Mouse (Mus musculus): ENCODE measurements at regions not wholly inside any gene's neighbourhood (a gene's known extent, or its start where the extent isn't known, plus 50 kb on each side); places are given as distances from the start of the nearest gene placed in this dataset.

DNA sequence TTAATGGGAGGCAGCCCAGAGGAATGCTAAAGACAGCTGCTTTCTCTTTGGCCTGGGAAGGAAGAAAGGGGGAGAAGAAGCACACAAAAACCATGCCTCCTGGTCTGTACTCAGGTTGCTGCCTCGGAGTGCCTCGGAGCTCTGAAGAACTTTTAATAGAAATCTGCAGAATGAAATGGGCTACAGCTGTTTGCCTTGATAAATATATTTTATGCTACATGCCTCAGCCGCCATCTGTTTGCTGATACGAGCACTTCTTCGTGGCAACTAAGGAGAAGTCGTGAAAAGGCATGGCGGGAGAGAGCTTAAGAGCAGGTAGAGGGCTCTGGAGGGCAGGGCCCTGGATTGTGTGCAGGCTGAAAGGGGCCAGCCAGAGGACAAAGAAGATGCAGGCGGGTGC lies 69.5 kb upstream of the Kirrel3 start:
- WGBS: 88% methylated on average over 8 of the region's 8 CpGs
- H3K4me1 ChIP-seq (ENCODE audit: control insufficient read depth, insufficient read depth, low read length): no peaks in the 10 kb centered on the region
- H3K27ac ChIP-seq (ENCODE audit: insufficient read depth, low read length): no peak overlapping the region
- TF ChIP-seq CTCF (IDR thresholded peaks at IDR 0.05; ENCODE audit: borderline replicate concordance, insufficient read depth, low read depth, low read length) (no peak), POLR2A (IDR thresholded peaks at IDR 0.05; ENCODE audit: borderline replicate concordance, insufficient read depth, low read length) (no peak)
- DNase-seq: no peak
- H3K4me3 ChIP-seq (replicated peaks; ENCODE audit: insufficient read depth, low read depth, low read length): no peak overlapping the region
- H3K27me3 ChIP-seq (ENCODE audit: control insufficient read depth, insufficient read depth, low read length): no peaks in the 10 kb centered on the region

GRCm38 (mm10) chr9:34418100-34418499 lies 67.6 kb upstream of the Kirrel3 start:
- Histone ChIP-seq H3K4me1 (ENCODE audit: control insufficient read depth, insufficient read depth, low read length) (peaks cover 2% of the 10 kb centered on the region), H3K4me3 (replicated peaks; ENCODE audit: insufficient read depth, low read depth, low read length) (no peak overlapping the region), H3K27me3 (ENCODE audit: control insufficient read depth, insufficient read depth, low read length) (no peaks in the 10 kb centered on the region), H3K27ac (ENCODE audit: insufficient read depth, low read length) (no peak overlapping the region)
- TF ChIP-seq POLR2A (IDR thresholded peaks at IDR 0.05; ENCODE audit: borderline replicate concordance, insufficient read depth, low read length) (no peak), CTCF (IDR thresholded peaks at IDR 0.05; ENCODE audit: borderline replicate concordance, insufficient read depth, low read depth, low read length) (no peak)
- 32% methylated on average over 8 of the region's 8 CpGs for WGBS
- peak in 1 of 2 experiments; percentile 10 for DNase-seq

DNA sequence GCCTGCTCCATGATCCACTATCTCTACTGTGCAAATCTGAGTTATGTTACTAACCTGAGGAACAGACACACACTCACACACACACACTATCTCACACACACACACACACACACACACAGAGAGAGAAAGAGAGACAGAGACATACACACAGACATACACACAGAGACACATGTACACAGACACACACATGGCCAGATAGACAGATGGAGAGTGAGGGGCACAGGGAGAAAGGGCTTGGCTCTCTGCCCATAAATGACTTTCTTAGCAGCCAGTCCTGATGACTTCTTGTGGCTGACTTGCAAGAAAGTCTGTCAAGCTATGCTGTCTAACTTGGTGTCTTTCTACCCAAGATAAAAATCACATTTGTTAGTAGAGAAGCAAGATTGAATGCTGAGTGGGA lies 63.7 kb upstream of the Kirrel3 start:
- Histone ChIP-seq H3K4me3 (replicated peaks; ENCODE audit: insufficient read depth, low read depth, low read length) (no peak overlapping the region), H3K4me1 (ENCODE audit: control insufficient read depth, insufficient read depth, low read length) (peaks cover 2% of the 10 kb centered on the region), H3K27me3 (ENCODE audit: control insufficient read depth, insufficient read depth, low read length) (no peaks in the 10 kb centered on the region), H3K27ac (ENCODE audit: insufficient read depth, low read length) (no peak overlapping the region)
- TF ChIP-seq CTCF (IDR thresholded peaks at IDR 0.05; ENCODE audit: borderline replicate concordance, insufficient read depth, low read depth, low read length) (no peak), POLR2A (IDR thresholded peaks at IDR 0.05; ENCODE audit: borderline replicate concordance, insufficient read depth, low read length) (no peak)
- DNase-seq: no peak

GRCm38 (mm10) chr9:34423062-34423461 lies 62.6 kb upstream of the Kirrel3 start:
- peaks cover 2% of the 10 kb centered on the region for H3K4me1 ChIP-seq (ENCODE audit: control insufficient read depth, insufficient read depth, low read length)
- H3K27me3 ChIP-seq (ENCODE audit: control insufficient read depth, insufficient read depth, low read length): no peaks in the 10 kb centered on the region
- no peak overlapping the region for H3K27ac ChIP-seq (ENCODE audit: insufficient read depth, low read length)
- TF ChIP-seq POLR2A (IDR thresholded peaks at IDR 0.05; ENCODE audit: borderline replicate concordance, insufficient read depth, low read length) (no peak), CTCF (IDR thresholded peaks at IDR 0.05; ENCODE audit: borderline replicate concordance, insufficient read depth, low read depth, low read length) (no peak)
- DNase-seq: no peak
- no peak overlapping the region for H3K4me3 ChIP-seq (replicated peaks; ENCODE audit: insufficient read depth, low read depth, low read length)
- WGBS: 28% methylated on average over 7 of the region's 7 CpGs

DNA sequence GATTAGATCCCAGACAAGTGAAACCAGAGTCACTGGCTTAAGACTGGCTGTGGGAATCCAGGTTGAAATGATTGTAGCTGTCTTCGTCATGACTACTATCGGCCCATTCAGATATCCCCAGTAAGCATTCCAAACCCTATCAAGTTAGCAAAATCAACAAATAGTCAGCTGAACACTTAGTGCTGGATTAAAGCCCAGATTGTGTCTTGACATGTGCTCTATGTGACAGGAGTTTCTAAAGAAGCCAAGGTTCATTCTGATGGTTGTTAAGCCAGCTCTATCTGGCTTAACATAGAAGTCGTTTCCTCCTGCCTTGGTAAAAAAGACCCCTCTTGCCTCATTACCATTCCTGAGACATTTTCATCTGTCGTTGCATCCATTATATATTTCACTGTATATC lies 59.1 kb upstream of the Kirrel3 start:
- TF ChIP-seq POLR2A (IDR thresholded peaks at IDR 0.05; ENCODE audit: borderline replicate concordance, insufficient read depth, low read length) (no peak), CTCF (IDR thresholded peaks at IDR 0.05; ENCODE audit: borderline replicate concordance, insufficient read depth, low read depth, low read length) (no peak)
- DNase-seq: no peak
- peaks cover 2% of the 10 kb centered on the region for H3K4me1 ChIP-seq (ENCODE audit: control insufficient read depth, insufficient read depth, low read length)
- H3K27me3 ChIP-seq (ENCODE audit: control insufficient read depth, insufficient read depth, low read length): no peaks in the 10 kb centered on the region
- WGBS: 38% methylated on average over 4 of the region's 4 CpGs
- H3K4me3 ChIP-seq (replicated peaks; ENCODE audit: insufficient read depth, low read depth, low read length): no peak overlapping the region
- no peak overlapping the region for H3K27ac ChIP-seq (ENCODE audit: insufficient read depth, low read length)

- TF ChIP-seq POLR2A (IDR thresholded peaks at IDR 0.05; ENCODE audit: borderline replicate concordance, insufficient read depth, low read length): no peak
- no peak for TF ChIP-seq CTCF (IDR thresholded peaks at IDR 0.05; ENCODE audit: borderline replicate concordance, insufficient read depth, low read depth, low read length)
- Histone ChIP-seq H3K4me3 (replicated peaks; ENCODE audit: insufficient read depth, low read depth, low read length) (no peak overlapping the region), H3K27ac (ENCODE audit: insufficient read depth, low read length) (no peak overlapping the region), H3K4me1 (ENCODE audit: control insufficient read depth, insufficient read depth, low read length) (peaks cover 2% of the 10 kb centered on the region), H3K27me3 (ENCODE audit: control insufficient read depth, insufficient read depth, low read length) (no peaks in the 10 kb centered on the region)
- no peak for DNase-seq
- WGBS: 34% methylated on average over 8 of the region's 8 CpGs
Observed at GRCm38 (mm10) chr9:34427711-34428110, 58.0 kb upstream of the Kirrel3 start.

Measured in cerebellum, adult 2 months (tissue).